Mouse (Mus musculus): ENCODE results near the gene Vmn1r4. TPM values are rescaled to one million over a fixed set of nuclear protein-coding genes. Genes with fewer than 3 reads are reported as not detected.

Gene Vmn1r4
- polyA plus RNA-seq, 1 experiment from 2014 or later, result 0.93 TPM

DNA sequence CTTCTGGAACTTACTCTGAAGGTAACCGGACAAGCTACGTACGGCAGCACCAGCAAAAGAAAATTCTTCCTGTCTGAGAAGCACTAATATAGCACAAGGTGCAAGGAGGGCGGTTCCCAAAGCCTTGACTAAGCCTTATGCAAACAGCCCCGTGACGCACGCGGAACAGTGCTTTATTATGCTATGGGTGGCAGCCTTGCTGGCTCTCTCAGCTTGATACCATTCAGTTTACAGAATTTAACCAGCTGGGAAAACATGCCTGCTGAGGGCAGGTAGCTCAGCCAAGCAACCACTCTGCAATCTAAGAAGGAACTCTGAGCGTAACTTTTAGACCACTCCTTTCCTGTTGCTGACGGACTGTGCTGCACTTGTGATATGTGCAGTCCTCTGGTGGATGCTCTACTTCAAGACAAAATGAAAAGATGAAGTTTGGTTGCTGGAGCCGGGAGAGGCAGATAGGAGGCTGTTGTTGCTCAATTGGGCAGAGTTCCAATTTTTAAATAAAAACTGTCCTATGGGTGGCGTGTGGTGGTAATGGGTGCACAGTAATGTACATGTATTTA lies 21.9 kb upstream of the Vmn1r4 start:
- Histone ChIP-seq H3K9me3 (ENCODE audit: control insufficient read depth, low read length) (no peaks in the 10 kb centered on the region), H3K27ac (replicated peaks; ENCODE audit: low read depth, low read length) (no peak overlapping the region), H3K4me3 (replicated peaks; ENCODE audit: low read depth, low read length) (no peak overlapping the region), H3K4me2 (ENCODE audit: low read length) (no peak overlapping the region), H3K9ac (replicated peaks; ENCODE audit: low read length) (no peak overlapping the region), H3K27me3 (ENCODE audit: control insufficient read depth, insufficient read depth, low read length) (no peaks in the 10 kb centered on the region), H3K4me1 (ENCODE audit: control insufficient read depth, insufficient read depth, low read length) (peaks cover 10% of the 10 kb centered on the region; the same call in 1 of the 2 replicates), H3K36me3 (ENCODE audit: control insufficient read depth, insufficient read depth, low read length) (no peaks in the 10 kb centered on the region)
- WGBS, result 38% methylated on average over 12 of the region's 12 CpGs
- DNase-seq (peak; percentile 28), ATAC-seq (ENCODE audit: low FRiP score, low TSS enrichment) (no peak)

DNA sequence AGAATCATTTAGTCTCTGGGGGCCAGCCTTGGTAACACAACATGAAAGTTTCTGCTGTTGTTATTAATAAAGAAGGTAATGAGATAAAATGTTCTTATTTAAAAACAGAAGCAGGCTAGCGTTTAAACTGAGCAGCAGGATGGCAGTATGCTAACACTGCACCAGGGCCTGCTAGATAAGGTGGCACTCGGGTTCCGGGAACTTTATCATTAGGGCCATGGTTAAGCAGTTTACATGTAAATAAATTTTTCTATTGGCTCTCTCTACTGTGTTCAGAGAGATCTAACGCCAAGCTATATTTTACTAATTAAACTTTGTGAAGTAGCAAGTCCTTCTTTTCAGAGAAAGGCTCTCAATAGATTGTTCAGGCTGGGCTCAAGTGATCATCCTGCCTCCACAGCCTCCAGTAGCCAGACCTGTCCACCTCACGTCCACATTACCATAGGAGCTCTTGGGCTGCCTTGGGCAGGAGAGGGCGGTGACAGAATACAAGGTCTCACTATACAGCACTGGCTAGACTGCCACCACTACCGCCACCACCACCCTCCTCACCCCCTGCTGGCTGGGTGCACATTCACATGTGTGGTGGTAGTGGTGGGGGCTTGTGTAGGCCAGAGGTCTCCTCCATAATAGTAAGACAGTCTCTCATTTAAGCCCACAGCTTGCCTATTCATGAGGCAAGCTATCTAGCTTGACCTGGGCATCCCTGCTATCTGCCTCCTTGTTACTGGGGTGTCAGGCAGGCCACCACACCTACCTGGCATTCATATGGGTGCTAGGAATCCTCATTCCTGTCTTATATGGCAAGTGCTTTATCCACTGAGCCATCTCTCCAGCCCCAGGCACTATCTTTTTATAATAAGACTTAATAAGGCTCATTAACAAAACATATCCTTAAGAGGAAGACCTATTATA lies 21.0 kb upstream of the Vmn1r4 start:
- DNase-seq, result no peak
- whole genome bisulfite sequencing, result 85% methylated on average over 7 of the region's 7 CpGs
- peaks cover 10% of the 10 kb centered on the region; the same call in 1 of the 2 replicates for H3K4me1 ChIP-seq (ENCODE audit: control insufficient read depth, insufficient read depth, low read length)
- ATAC-seq (ENCODE audit: low FRiP score, low TSS enrichment), result peak; percentile 29; the same call in 1 of the 2 replicates
- no peaks in the 10 kb centered on the region for H3K9me3 ChIP-seq (ENCODE audit: control insufficient read depth, low read length)
- no peak overlapping the region for H3K4me2 ChIP-seq (ENCODE audit: low read length)
- no peak overlapping the region for H3K27ac ChIP-seq (replicated peaks; ENCODE audit: low read depth, low read length)
- H3K4me3 ChIP-seq (replicated peaks; ENCODE audit: low read depth, low read length), result no peak overlapping the region
- no peak overlapping the region for H3K9ac ChIP-seq (replicated peaks; ENCODE audit: low read length)
- no peaks in the 10 kb centered on the region for H3K36me3 ChIP-seq (ENCODE audit: control insufficient read depth, insufficient read depth, low read length)
- no peaks in the 10 kb centered on the region for H3K27me3 ChIP-seq (ENCODE audit: control insufficient read depth, insufficient read depth, low read length)

- no peak overlapping the region for H3K4me2 ChIP-seq (ENCODE audit: low read length)
- ATAC-seq (ENCODE audit: low FRiP score, low TSS enrichment) (no peak), DNase-seq (no peak)
- no peak overlapping the region for H3K4me3 ChIP-seq (replicated peaks; ENCODE audit: low read depth, low read length)
- H3K27me3 ChIP-seq (ENCODE audit: control insufficient read depth, insufficient read depth, low read length), result no peaks in the 10 kb centered on the region
- peaks cover 10% of the 10 kb centered on the region; the same call in 1 of the 2 replicates for H3K4me1 ChIP-seq (ENCODE audit: control insufficient read depth, insufficient read depth, low read length)
- no peaks in the 10 kb centered on the region for H3K36me3 ChIP-seq (ENCODE audit: control insufficient read depth, insufficient read depth, low read length)
- no peak overlapping the region for H3K9ac ChIP-seq (replicated peaks; ENCODE audit: low read length)
- H3K9me3 ChIP-seq (ENCODE audit: control insufficient read depth, low read length), result no peaks in the 10 kb centered on the region
- WGBS, result 55% methylated on average over 6 of the region's 6 CpGs
- no peak overlapping the region for H3K27ac ChIP-seq (replicated peaks; ENCODE audit: low read depth, low read length)
Measured at GRCm38 (mm10) chr6:56903831-56904230, 20.0 kb upstream of the Vmn1r4 start.

- Histone ChIP-seq H3K9me3 (ENCODE audit: control insufficient read depth, low read length) (no peaks in the 10 kb centered on the region), H3K36me3 (ENCODE audit: control insufficient read depth, insufficient read depth, low read length) (no peaks in the 10 kb centered on the region), H3K4me2 (ENCODE audit: low read length) (no peak overlapping the region), H3K4me3 (replicated peaks; ENCODE audit: low read depth, low read length) (no peak overlapping the region), H3K4me1 (ENCODE audit: control insufficient read depth, insufficient read depth, low read length) (peaks cover 10% of the 10 kb centered on the region; the same call in 1 of the 2 replicates), H3K27ac (replicated peaks; ENCODE audit: low read depth, low read length) (no peak overlapping the region), H3K27me3 (ENCODE audit: control insufficient read depth, insufficient read depth, low read length) (no peaks in the 10 kb centered on the region), H3K9ac (replicated peaks; ENCODE audit: low read length) (no peak overlapping the region)
- ATAC-seq (ENCODE audit: low FRiP score, low TSS enrichment), result no peak
- 95% methylated on average over 1 of the region's 1 CpGs for WGBS
- DNase-seq, result no peak
Measured at GRCm38 (mm10) chr6:56904330-56904729, 19.5 kb upstream of the Vmn1r4 start.

DNA sequence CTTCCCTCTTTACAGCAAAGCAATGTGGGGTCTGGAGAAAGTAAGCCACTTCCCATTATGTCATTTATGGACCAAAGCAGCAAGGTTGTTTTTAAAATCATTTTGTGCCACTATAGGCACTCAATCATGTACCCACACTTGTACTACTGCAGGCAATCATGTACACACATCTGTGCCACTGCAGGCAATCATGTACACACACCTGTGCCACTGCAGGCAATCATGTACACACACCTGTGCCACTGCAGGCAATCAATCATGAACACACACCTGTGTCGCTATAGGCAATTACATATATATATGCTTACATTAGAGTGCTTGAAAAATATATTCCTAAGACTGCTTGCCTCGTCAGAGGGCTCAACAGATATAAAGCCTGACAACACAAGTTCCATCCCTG lies 18.8 kb upstream of the Vmn1r4 start:
- Histone ChIP-seq H3K27ac (replicated peaks; ENCODE audit: low read depth, low read length) (no peak overlapping the region), H3K9me3 (ENCODE audit: control insufficient read depth, low read length) (no peaks in the 10 kb centered on the region), H3K4me2 (ENCODE audit: low read length) (no peak overlapping the region), H3K27me3 (ENCODE audit: control insufficient read depth, insufficient read depth, low read length) (no peaks in the 10 kb centered on the region), H3K36me3 (ENCODE audit: control insufficient read depth, insufficient read depth, low read length) (no peaks in the 10 kb centered on the region), H3K4me3 (replicated peaks; ENCODE audit: low read depth, low read length) (no peak overlapping the region), H3K4me1 (ENCODE audit: control insufficient read depth, insufficient read depth, low read length) (peaks cover 10% of the 10 kb centered on the region; the same call in 1 of the 2 replicates), H3K9ac (replicated peaks; ENCODE audit: low read length) (no peak overlapping the region)
- DNase-seq (no peak), ATAC-seq (ENCODE audit: low FRiP score, low TSS enrichment) (no peak)
- 83% methylated on average over 2 of the region's 2 CpGs for WGBS

GRCm38 (mm10) chr6:56905486-56905885 lies 18.3 kb upstream of the Vmn1r4 start:
- H3K4me2 ChIP-seq (ENCODE audit: low read length), result no peak overlapping the region
- no peak for ATAC-seq (ENCODE audit: low FRiP score, low TSS enrichment)

DNA sequence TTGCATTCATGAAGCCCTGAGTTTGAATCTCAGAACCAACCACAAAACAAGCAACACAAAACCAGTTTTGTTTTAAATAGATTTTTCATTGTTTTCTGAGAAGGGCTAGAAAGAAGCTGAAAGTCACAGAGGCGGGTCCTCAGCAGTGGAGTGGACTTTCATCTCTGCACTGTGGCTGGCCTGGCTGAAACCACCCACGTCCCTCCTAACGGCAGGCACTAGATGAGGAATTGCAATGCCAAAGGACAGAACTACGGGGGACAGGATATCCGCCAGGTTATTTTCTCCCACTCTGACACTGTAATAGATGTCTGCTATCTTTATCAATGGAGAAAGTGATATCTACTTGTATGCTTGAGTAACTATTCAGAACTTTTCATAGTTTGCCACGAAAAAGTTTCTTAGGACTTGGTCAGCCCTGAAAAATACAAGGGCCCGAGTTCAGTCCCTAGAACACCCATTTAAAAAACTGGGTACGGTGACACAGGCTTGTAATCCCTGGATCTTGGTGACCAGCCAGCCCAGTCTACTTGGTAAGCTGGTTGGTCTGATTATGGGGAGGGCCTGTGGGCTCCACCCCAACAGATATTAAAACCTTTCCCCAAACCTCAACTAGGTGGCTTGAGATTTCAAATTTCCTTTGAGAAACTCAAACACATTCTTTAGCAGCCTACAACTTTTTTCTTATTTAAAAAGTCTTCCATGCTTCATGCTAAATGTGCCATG lies 17.5 kb upstream of the Vmn1r4 start:
- Histone ChIP-seq H3K4me3 (replicated peaks; ENCODE audit: low read depth, low read length) (no peak overlapping the region), H3K9me3 (ENCODE audit: control insufficient read depth, low read length) (no peaks in the 10 kb centered on the region)
- no peak for DNase-seq

More at GRCm38 (mm10) chr6:56905486-56905885, 18.3 kb upstream of the Vmn1r4 start:
- no peak overlapping the region for H3K27ac ChIP-seq (replicated peaks; ENCODE audit: low read depth, low read length)
- H3K36me3 ChIP-seq (ENCODE audit: control insufficient read depth, insufficient read depth, low read length), result no peaks in the 10 kb centered on the region
- H3K9ac ChIP-seq (replicated peaks; ENCODE audit: low read length), result no peak overlapping the region
- DNase-seq, result no peak
- H3K9me3 ChIP-seq (ENCODE audit: control insufficient read depth, low read length), result no peaks in the 10 kb centered on the region
- 88% methylated on average over 5 of the region's 5 CpGs for WGBS
- no peak overlapping the region for H3K4me3 ChIP-seq (replicated peaks; ENCODE audit: low read depth, low read length)
- peaks cover 10% of the 10 kb centered on the region; the same call in 1 of the 2 replicates for H3K4me1 ChIP-seq (ENCODE audit: control insufficient read depth, insufficient read depth, low read length)
- no peaks in the 10 kb centered on the region for H3K27me3 ChIP-seq (ENCODE audit: control insufficient read depth, insufficient read depth, low read length)

DNA sequence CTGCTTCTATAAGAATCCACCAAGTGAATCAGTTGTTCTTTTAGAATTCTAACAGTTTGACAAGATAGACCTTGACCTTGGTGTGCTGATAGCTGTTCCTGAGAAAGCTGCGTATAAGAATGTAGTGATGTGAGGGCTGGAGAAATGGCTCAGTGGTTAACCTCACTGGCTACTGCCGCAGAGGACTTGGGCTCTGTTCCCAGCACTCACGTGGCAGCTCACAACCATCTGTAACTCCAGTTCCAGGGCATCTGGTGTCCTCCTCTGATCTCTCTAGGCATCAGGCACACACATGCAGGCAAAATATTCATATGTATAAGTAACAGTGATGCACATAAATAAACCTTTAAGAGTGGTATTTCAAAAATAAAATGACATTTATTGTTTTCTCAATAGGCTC lies 15.8 kb upstream of the Vmn1r4 start:
- no peak for ATAC-seq (ENCODE audit: low FRiP score, low TSS enrichment)
- 96% methylated on average over 3 of the region's 3 CpGs for WGBS

More for the DNA sequence above, 17.5 kb upstream of the Vmn1r4 start:
- no peaks in the 10 kb centered on the region for H3K36me3 ChIP-seq (ENCODE audit: control insufficient read depth, insufficient read depth, low read length)
- no peak overlapping the region for H3K4me2 ChIP-seq (ENCODE audit: low read length)
- no peaks in the 10 kb centered on the region for H3K27me3 ChIP-seq (ENCODE audit: control insufficient read depth, insufficient read depth, low read length)
- no peak overlapping the region for H3K27ac ChIP-seq (replicated peaks; ENCODE audit: low read depth, low read length)
- H3K4me1 ChIP-seq (ENCODE audit: control insufficient read depth, insufficient read depth, low read length), result peaks cover 10% of the 10 kb centered on the region; the same call in 1 of the 2 replicates
- no peak for ATAC-seq (ENCODE audit: low FRiP score, low TSS enrichment)
- WGBS, result 85% methylated on average over 8 of the region's 8 CpGs
- H3K9ac ChIP-seq (replicated peaks; ENCODE audit: low read length), result no peak overlapping the region

More for the DNA sequence above, 15.8 kb upstream of the Vmn1r4 start:
- DNase-seq, result no peak
- Histone ChIP-seq H3K9me3 (ENCODE audit: control insufficient read depth, low read length) (no peaks in the 10 kb centered on the region), H3K9ac (replicated peaks; ENCODE audit: low read length) (no peak overlapping the region), H3K4me3 (replicated peaks; ENCODE audit: low read depth, low read length) (no peak overlapping the region), H3K36me3 (ENCODE audit: control insufficient read depth, insufficient read depth, low read length) (no peaks in the 10 kb centered on the region), H3K27me3 (ENCODE audit: control insufficient read depth, insufficient read depth, low read length) (no peaks in the 10 kb centered on the region), H3K27ac (replicated peaks; ENCODE audit: low read depth, low read length) (no peak overlapping the region), H3K4me2 (ENCODE audit: low read length) (no peak overlapping the region), H3K4me1 (ENCODE audit: control insufficient read depth, insufficient read depth, low read length) (peaks cover 9% of the 10 kb centered on the region; the same call in 1 of the 2 replicates)
